ENCODE assay signal across 10 mouse cellular contexts in genomic region chr10:5841369-5841768, GRCm38 (mm10). TPM values are rescaled to one million over a fixed set of nuclear protein-coding genes. Genes with fewer than 3 reads are reported as not detected.
DNase-seq lines count a peak whose midpoint lies in the region; ATAC-seq and TF ChIP-seq lines count a peak whose summit lies in the region.
"Had no signal": no experiment of that assay in that cellular context is flagged by ENCODE, and none has a peak within 500 bp of the region (broad histone marks: within the 10 kb centered on the region; RNA-seq: fewer than 3 reads in every experiment).

No protein-coding gene starts in this region.

- no peak overlapping the region for H3K4me2 ChIP-seq in kidney, embryonic 14.5 days (replicated peaks; ENCODE audit: low read depth, low read length)
- H3K4me2 ChIP-seq in neural tube, embryonic 14.5 days (ENCODE audit: low read depth, low read length), result no peak overlapping the region
- H3K4me2 ChIP-seq in midbrain, embryonic 16.5 days (ENCODE audit: low read length), result no peak overlapping the region
- H3K4me2 ChIP-seq: heart, embryonic 13.5 days had no signal

- no peak overlapping the region for H3K9ac ChIP-seq in kidney, embryonic 14.5 days (ENCODE audit: low read depth, low read length)
- H3K9ac ChIP-seq in neural tube, embryonic 14.5 days (replicated peaks; ENCODE audit: low read depth, low read length), result no peak overlapping the region
- no peak overlapping the region for H3K9ac ChIP-seq in midbrain, embryonic 16.5 days (ENCODE audit: low read depth, low read length)
- H3K9ac ChIP-seq: heart, embryonic 13.5 days had no signal

- ATAC-seq in kidney, embryonic 14.5 days (ENCODE audit: low FRiP score, low TSS enrichment), result no peak
- ATAC-seq in common myeloid progenitor, adult 5-6 weeks (replicated peaks; ENCODE audit: low read depth, poor library complexity, severe bottlenecking), result peak; percentile 93
- 0 out of 2 replicates have a peak, but pooled peaks have one; percentile 45 for ATAC-seq in neural tube, embryonic 14.5 days (ENCODE audit: low read depth)
- no peak for ATAC-seq in midbrain, embryonic 16.5 days

- no peak overlapping the region for H3K27ac ChIP-seq in kidney, adult 2 months (ENCODE audit: insufficient read depth, low read depth, low read length)
- no peak overlapping the region for H3K27ac ChIP-seq in kidney, embryonic 14.5 days (ENCODE audit: low read depth, low read length)
- no peak overlapping the region for H3K27ac ChIP-seq in neural tube, embryonic 14.5 days (ENCODE audit: low read depth, low read length)
- no peak overlapping the region for H3K27ac ChIP-seq in midbrain, embryonic 16.5 days (ENCODE audit: low read length)
- H3K27ac ChIP-seq: heart, embryonic 13.5 days had no signal

- H3K4me3 ChIP-seq in kidney, adult 2 months (ENCODE audit: insufficient read depth, low read depth, low read length), result no peak overlapping the region
- H3K4me3 ChIP-seq in kidney, embryonic 14.5 days (ENCODE audit: low read length), result no peak overlapping the region
- no peak overlapping the region for H3K4me3 ChIP-seq in neural tube, embryonic 14.5 days (ENCODE audit: low read depth, low read length)
- H3K4me3 ChIP-seq in midbrain, embryonic 16.5 days (ENCODE audit: low read depth, low read length), result no peak overlapping the region
- H3K4me3 ChIP-seq: heart, embryonic 13.5 days; myocyte had no signal

- DNase-seq in kidney, adult 2 months, result peak; percentile 62
- peak; percentile 86 for DNase-seq in CD4-positive, CD25-positive, alpha-beta regulatory T cell, adult 2 months (ENCODE audit: low read depth, low spot score)
- peak; percentile 80 for DNase-seq in MN1 (ENCODE audit: low spot score)
- peak; percentile 61 for DNase-seq in kidney, postnatal 14 days

- no peaks in the 10 kb centered on the region for H3K4me1 ChIP-seq in kidney, adult 2 months (ENCODE audit: control insufficient read depth, insufficient read depth, low read length)
- H3K4me1 ChIP-seq in kidney, embryonic 14.5 days (ENCODE audit: control insufficient read depth, insufficient read depth, low read length), result no peaks in the 10 kb centered on the region
- no peaks in the 10 kb centered on the region for H3K4me1 ChIP-seq in neural tube, embryonic 14.5 days (ENCODE audit: control insufficient read depth, insufficient read depth, low read length)
- no peaks in the 10 kb centered on the region for H3K4me1 ChIP-seq in midbrain, embryonic 16.5 days (ENCODE audit: control insufficient read depth, insufficient read depth, low read length)
- H3K4me1 ChIP-seq: heart, embryonic 13.5 days had no signal

- 72% methylated on average over 4 of the region's 4 CpGs for WGBS in kidney, adult 2 months
- WGBS in kidney, embryonic 14.5 days, result 80% methylated on average over 4 of the region's 4 CpGs
- WGBS in neural tube, embryonic 14.5 days, result 72% methylated on average over 4 of the region's 4 CpGs
- 76% methylated on average over 4 of the region's 4 CpGs for WGBS in midbrain, embryonic 16.5 days

- no peaks in the 10 kb centered on the region for H3K9me3 ChIP-seq in kidney, embryonic 14.5 days (ENCODE audit: control insufficient read depth, low read length)
- no peaks in the 10 kb centered on the region for H3K9me3 ChIP-seq in neural tube, embryonic 14.5 days (ENCODE audit: control insufficient read depth, low read length)
- no peaks in the 10 kb centered on the region for H3K9me3 ChIP-seq in midbrain, embryonic 16.5 days (replicated peaks; ENCODE audit: control insufficient read depth, low read length, poor library complexity, severe bottlenecking)
- H3K9me3 ChIP-seq: heart, embryonic 13.5 days had no signal

- no peaks in the 10 kb centered on the region; the same call in 1 of the 2 replicates for H3K27me3 ChIP-seq in kidney, adult 2 months (replicated peaks; ENCODE audit: control insufficient read depth, insufficient read depth, low read length)
- no peaks in the 10 kb centered on the region for H3K27me3 ChIP-seq in kidney, embryonic 14.5 days (ENCODE audit: control insufficient read depth, insufficient read depth, low read length)
- no peaks in the 10 kb centered on the region for H3K27me3 ChIP-seq in neural tube, embryonic 14.5 days (ENCODE audit: control insufficient read depth, insufficient read depth, low read length)
- H3K27me3 ChIP-seq in midbrain, embryonic 16.5 days (ENCODE audit: control insufficient read depth, insufficient read depth, low read depth, low read length), result no peaks in the 10 kb centered on the region
- H3K27me3 ChIP-seq: heart, embryonic 13.5 days had no signal

- no peak for TF ChIP-seq POLR2A in kidney, adult 2 months (IDR thresholded peaks at IDR 0.05; ENCODE audit: low read depth, low read length)

- peak; percentile 43; the same call in 1 of the 2 replicates for TF ChIP-seq CTCF in kidney, adult 2 months (conservative IDR thresholded peaks at IDR 0.05; ENCODE audit: insufficient read depth, insufficient read length, low read depth, low read length)

- no peaks in the 10 kb centered on the region for H3K36me3 ChIP-seq in kidney, adult 2 months (ENCODE audit: control insufficient read depth, insufficient read depth, low read length)
- H3K36me3 ChIP-seq in kidney, embryonic 14.5 days (ENCODE audit: control insufficient read depth, insufficient read depth, low read length), result no peaks in the 10 kb centered on the region
- H3K36me3 ChIP-seq in neural tube, embryonic 14.5 days (ENCODE audit: control insufficient read depth, insufficient read depth, low read length), result no peaks in the 10 kb centered on the region
- peaks cover 5% of the 10 kb centered on the region; the same call in 1 of the 2 replicates for H3K36me3 ChIP-seq in midbrain, embryonic 16.5 days (ENCODE audit: control insufficient read depth, insufficient read depth, low read length)
- H3K36me3 ChIP-seq: heart, embryonic 13.5 days had no signal

RNA-seq across cellular contexts. Expression of gene Mtrf1l, which starts 17.7 kb away (rescaled TPM):
- polyA plus RNA-seq in kidney, adult 2 months (2012; rRNA removed), result 1.7 and 2.4 TPM in 2 replicates
- 18.9 and 19.4 TPM in 2 replicates for polyA plus RNA-seq in kidney, embryonic 14.5 days (2014; fragmentation: Nextera tagmentation; extraction: Ambion mirVana)
- 19.3 and 29.5 TPM in 2 replicates for total RNA-seq in common myeloid progenitor, adult 5-6 weeks (2017)
- polyA plus RNA-seq in neural tube, embryonic 14.5 days (2014; fragmentation: Nextera tagmentation; extraction: Ambion mirVana), result 11.4 and 13.1 TPM in 2 replicates
- 7.9 and 11.1 TPM in 2 replicates for polyA plus RNA-seq in midbrain, embryonic 16.5 days (2015; fragmentation: Nextera tagmentation; extraction: Ambion mirVana)

RNA-seq across cellular contexts. Expression of gene Fbxo5, which starts 36.0 kb away (rescaled TPM):
- polyA plus RNA-seq in kidney, adult 2 months (2012; rRNA removed), result 0.64 and 1.1 TPM in 2 replicates
- 79.0 and 85.1 TPM in 2 replicates for polyA plus RNA-seq in kidney, embryonic 14.5 days (2014; fragmentation: Nextera tagmentation; extraction: Ambion mirVana)
- 36.2 and 48.4 TPM in 2 replicates for total RNA-seq in common myeloid progenitor, adult 5-6 weeks (2017)
- polyA plus RNA-seq in neural tube, embryonic 14.5 days (2014; fragmentation: Nextera tagmentation; extraction: Ambion mirVana), result 6.2 and 7.4 TPM in 2 replicates
- 10.1 and 11.1 TPM in 2 replicates for polyA plus RNA-seq in midbrain, embryonic 16.5 days (2015; fragmentation: Nextera tagmentation; extraction: Ambion mirVana)

Comparison
In these comparisons a context has a peak if more than half of its experiments do, and no peak if none do; other contexts are left out.
1. ATAC-seq: peak in common myeloid progenitor, adult 5-6 weeks (single experiment) and neural tube, embryonic 14.5 days (single experiment); none in kidney, embryonic 14.5 days (single experiment) and midbrain, embryonic 16.5 days (single experiment).
2. Peak in every context shown above with its lines, with median percentiles within 50 percentile points of each other: DNase-seq.